Mouse (Mus musculus) bone marrow, adult 2 months (tissue): Measurements from ENCODE around the gene Haus4.

Source experiments
- CTCF ChIP-seq: fragments of 200-500 bp; IDR thresholded peaks from 2 replicates; pipeline ENCODE4 v1.5.1; 2011; ENCODE audit warnings: low read length, control low read depth; ENCODE audit not compliant: control insufficient read depth, insufficient read depth
- POLR2A ChIP-seq: fragments of 200-500 bp; IDR thresholded peaks from 2 replicates; pipeline ENCODE4 v1.6.1; 2011; ENCODE audit warnings: low read depth, mild to moderate bottlenecking, control low read depth, low read length, borderline replicate concordance; ENCODE audit not compliant: control insufficient read depth

DNA sequence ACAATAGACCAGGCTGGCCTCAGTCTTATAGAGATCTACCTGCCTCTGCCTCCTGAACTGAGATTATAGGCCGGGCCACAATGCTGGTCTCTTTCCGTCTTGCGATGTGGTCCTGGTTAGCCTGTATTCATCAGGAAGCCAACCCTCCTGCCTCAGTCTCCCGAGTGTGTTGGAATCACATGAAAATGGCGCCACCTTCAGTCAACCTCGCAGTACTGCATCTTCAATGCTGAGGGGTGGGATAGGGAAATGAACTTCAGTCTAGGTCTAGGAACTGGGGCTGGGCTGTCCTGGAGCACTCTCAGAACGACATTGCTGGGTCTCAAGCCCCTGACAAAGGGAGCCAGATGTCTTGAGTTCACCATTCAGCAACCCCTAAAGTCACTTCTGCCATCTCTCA is 42.7 kb upstream of the Haus4 start:
- TF ChIP-seq CTCF (peak; percentile 69), POLR2A (no peak)
